Comparison of ENCODE assay signal across 8 mouse cellular contexts in genomic region chr8:10965401-10966117, GRCm38 (mm10). TPM values are rescaled to one million over a fixed set of nuclear protein-coding genes. Genes with fewer than 3 reads are reported as not detected.
A peak's percentile ranks its signal among the peaks of the same experiment; 100 is the strongest.
DNase-seq lines count a peak whose midpoint lies in the region; ATAC-seq lines count a peak whose summit lies in the region.

No protein-coding gene starts in this region.

- H3K4me1 ChIP-seq in embryonic facial prominence, embryonic 10.5 days, result peaks cover 83% of the 10 kb centered on the region
- H3K4me1 ChIP-seq in hindbrain, embryonic 12.5 days, result peaks cover 43% of the 10 kb centered on the region
- H3K4me1 ChIP-seq in midbrain, embryonic 12.5 days, result peaks cover 47% of the 10 kb centered on the region

- peaks cover 7% of the 10 kb centered on the region; the same call in 1 of the 2 replicates for H3K27me3 ChIP-seq in embryonic facial prominence, embryonic 10.5 days (replicated peaks; ENCODE audit: low read depth, poor library complexity, severe bottlenecking)
- H3K27me3 ChIP-seq in hindbrain, embryonic 12.5 days, result no peaks in the 10 kb centered on the region; the same call in 1 of the 2 replicates
- H3K27me3 ChIP-seq in midbrain, embryonic 12.5 days, result peaks cover 28% of the 10 kb centered on the region

- ATAC-seq in hindbrain, embryonic 12.5 days (ENCODE audit: low FRiP score), result 0 out of 2 replicates have a peak, but pooled peaks have one; percentile 13
- peak; percentile 48; the same call in 1 of the 2 replicates for ATAC-seq in midbrain, embryonic 12.5 days (ENCODE audit: low FRiP score, low read depth)

- peak overlapping the region; percentile 73 for H3K27ac ChIP-seq in embryonic facial prominence, embryonic 10.5 days (replicated peaks)
- peak overlapping the region; percentile 52; the same call in 1 of the 2 replicates for H3K27ac ChIP-seq in hindbrain, embryonic 12.5 days
- H3K27ac ChIP-seq in midbrain, embryonic 12.5 days (replicated peaks), result peak overlapping the region; percentile 52; the same call in 1 of the 2 replicates

- no peaks in the 10 kb centered on the region for H3K9me3 ChIP-seq in embryonic facial prominence, embryonic 10.5 days
- H3K9me3 ChIP-seq in hindbrain, embryonic 12.5 days (replicated peaks), result no peaks in the 10 kb centered on the region
- H3K9me3 ChIP-seq in midbrain, embryonic 12.5 days, result no peaks in the 10 kb centered on the region

- no peak overlapping the region for H3K9ac ChIP-seq in hindbrain, embryonic 12.5 days
- no peak overlapping the region for H3K9ac ChIP-seq in midbrain, embryonic 12.5 days (replicated peaks)

- no peak overlapping the region for H3K4me3 ChIP-seq in embryonic facial prominence, embryonic 10.5 days
- H3K4me3 ChIP-seq in hindbrain, embryonic 12.5 days, result no peak overlapping the region
- no peak overlapping the region for H3K4me3 ChIP-seq in midbrain, embryonic 12.5 days

- H3K36me3 ChIP-seq in embryonic facial prominence, embryonic 10.5 days (replicated peaks), result no peaks in the 10 kb centered on the region
- no peaks in the 10 kb centered on the region for H3K36me3 ChIP-seq in hindbrain, embryonic 12.5 days
- no peaks in the 10 kb centered on the region for H3K36me3 ChIP-seq in midbrain, embryonic 12.5 days

- WGBS in embryonic facial prominence, embryonic 10.5 days, result 19% methylated on average over 6 of the region's 6 CpGs
- 28% methylated on average over 6 of the region's 6 CpGs for WGBS in hindbrain, embryonic 12.5 days
- WGBS in midbrain, embryonic 12.5 days, result 17% methylated on average over 6 of the region's 6 CpGs

- H3K4me2 ChIP-seq in hindbrain, embryonic 12.5 days (replicated peaks), result no peak overlapping the region
- no peak overlapping the region for H3K4me2 ChIP-seq in midbrain, embryonic 12.5 days (replicated peaks)

- peak; percentile 46 for DNase-seq in kidney, adult 9 months
- no peak for DNase-seq in kidney, adult 11 months
- no peak for DNase-seq in embryonic facial prominence, embryonic 10.5 days (ENCODE audit: low spot score)
- no peak for DNase-seq in testis, postnatal 14 days (ENCODE audit: low spot score)
- DNase-seq in adrenal gland, adult 2 months, result no peak
- DNase-seq in urinary bladder, postnatal 4 days (ENCODE audit: low spot score in 2 of 2), result no peak

RNA-seq across cellular contexts. Expression of gene Irs2, which starts 42.7 kb away (rescaled TPM):
- polyA plus RNA-seq in embryonic facial prominence, embryonic 10.5 days (2016; fragmentation: Nextera tagmentation; extraction: Ambion mirVana), result 7.9 and 8.1 TPM in 2 replicates
- 9.8 and 10.4 TPM in 2 replicates for polyA plus RNA-seq in hindbrain, embryonic 12.5 days (2016; fragmentation: Nextera tagmentation; extraction: Ambion mirVana)
- 7.9 and 10.0 TPM in 2 replicates for polyA plus RNA-seq in midbrain, embryonic 12.5 days (2016; fragmentation: Nextera tagmentation; extraction: Ambion mirVana)
- 10 to 100 TPM; 29.8 to 37.6 TPM for total RNA-seq in adrenal gland, adult 2 months (2021)
- polyA plus RNA-seq in adrenal gland, adult 2 months (2012; rRNA removed), result 17.7 and 19.6 TPM in 2 replicates
